Mouse (Mus musculus) heart, postnatal 0 days (tissue): ENCODE results near the gene Frmd6. TPM values are rescaled to one million over a fixed set of nuclear protein-coding genes. Genes with fewer than 3 reads are reported as not detected.

ENCODE experiments used
- ATAC-seq: fragments of 200-750 bp; cut with Nextera tagmentation; 2 replicates; pipeline ENCODE4 v1.8.0; 2017; ENCODE audit warnings: low read depth, moderate number of reproducible peaks, moderate library complexity; ENCODE audit not compliant: insufficient read depth
- DNase-seq: peaks from one replicate; pipeline ENCODE4 v3.0.0-alpha.2; 2016; ENCODE audit warnings: low spot score
- H3K27ac ChIP-seq: fragments of 300-500 bp; sonication (generic); 2 replicates; pipeline ENCODE4 v1.5.1; 2014; ENCODE audit warnings: low read depth, mild to moderate bottlenecking
- H3K27me3 ChIP-seq: fragments of 300-500 bp; sonication (generic); 2 replicates; pipeline ENCODE4 v1.6.1; 2014; ENCODE audit warnings: low read length, mixed read lengths; ENCODE audit not compliant: control insufficient read depth, insufficient read depth
- H3K36me3 ChIP-seq: fragments of 300-500 bp; sonication (generic); replicated peaks from 2 replicates; pipeline ENCODE4 v1.6.1; 2014; ENCODE audit warnings: low read length, mixed read lengths; ENCODE audit not compliant: control insufficient read depth, insufficient read depth
- H3K4me1 ChIP-seq: fragments of 300-500 bp; sonication (generic); 2 replicates; pipeline ENCODE4 v1.6.1; 2014; ENCODE audit warnings: antibody characterized with exemption; ENCODE audit not compliant: control insufficient read depth, insufficient read depth
- H3K4me2 ChIP-seq: fragments of 300-500 bp; sonication (generic); 2 replicates; pipeline ENCODE4 v1.6.1; 2014; ENCODE audit warnings: low read depth, mild to moderate bottlenecking, low read length, moderate library complexity
- H3K4me3 ChIP-seq: fragments of 300-500 bp; sonication (generic); 2 replicates; pipeline ENCODE4 v1.5.1; 2014; ENCODE audit warnings: low read depth, low read length
- H3K9ac ChIP-seq: fragments of 300-500 bp; sonication (generic); replicated peaks from 2 replicates; pipeline ENCODE4 v1.6.1; 2014; ENCODE audit warnings: low read depth, low read length, mixed read lengths
- H3K9me3 ChIP-seq: fragments of 300-500 bp; sonication (generic); replicated peaks from 2 replicates; pipeline ENCODE4 v1.6.1; 2016; ENCODE audit warnings: low read length; ENCODE audit not compliant: control insufficient read depth
- CTCF ChIP-seq: IDR thresholded peaks from 2 replicates; pipeline ENCODE4 v1.5.1; 2016; ENCODE audit warnings: antibody characterized with exemption, control low read depth, low read depth
- EP300 ChIP-seq: IDR thresholded peaks from 2 replicates; pipeline ENCODE4 v1.6.1; 2016; ENCODE audit warnings: antibody characterized with exemption, low read depth
- WGBS: fragments of 180-500 bp; shearing (Covaris S2); extraction: QIAGEN DNeasy Blood & Tissue Kit; methylation state at CpG from one replicate; pipeline ENCODE4 v1.1.7; 2014; 5-methylcytosine and 5-hydroxymethylcytosine counted together
- polyA plus RNA-seq: library from polyadenylated mRNA; unstranded; fragments of >200 nt; fragmentation: Nextera tagmentation; extraction: Ambion mirVana; gene quantifications from 2 replicates; pipeline ENCODE4 v1.2.1, GENCODE M21; 2015
- total RNA-seq: library from RNA; depleted of rRNA; stranded (reverse); fragments of >200 nt; gene quantifications from 2 replicates; pipeline ENCODE4 v1.2.3, GENCODE M21; 2014; ENCODE audit warnings: low replicate concordance; rRNA removed

The Frmd6 gene
- total and polyA plus RNA-seq, 2 experiments from 2014 or later: 17.4 to 29.2 TPM

- Histone ChIP-seq H3K27me3 (no peaks in the 10 kb centered on the region), H3K9me3 (no peaks in the 10 kb centered on the region), H3K9ac (peak overlapping the region; percentile 92), H3K36me3 (peaks cover 9% of the 10 kb centered on the region), H3K27ac (peak overlapping the region; percentile 95), H3K4me3 (peak overlapping the region; percentile 98), H3K4me1 (peaks cover 4% of the 10 kb centered on the region), H3K4me2 (peak overlapping the region; percentile 83)
- TF ChIP-seq CTCF (no peak), EP300 (no peak)
- ATAC-seq (peak; percentile 52; the same call in 1 of the 2 replicates), DNase-seq (peak; percentile 8)
- WGBS: 29% methylated on average over 9 of the region's 12 CpGs
These were observed 111.8 kb downstream of the Frmd6 start for GRCm38 (mm10) chr12:70937150-70937549.

GRCm38 (mm10) chr12:70937571-70938384 lies 112.5 kb downstream of the Frmd6 start, which contains the start of gene Actr10:
TSS of gene Actr10 (plus strand) at chr12:70937857.
- H3K27ac ChIP-seq: peak within 1 kb of the TSS; percentile 95
- under 1% methylated on average over 59 of the region's 59 CpGs for WGBS
- peak within 1 kb of the TSS; percentile 92 for H3K9ac ChIP-seq
- H3K4me3 ChIP-seq: peak within 1 kb of the TSS; percentile 98
- H3K4me1 ChIP-seq: peaks cover 4% of the 10 kb centered on the region
- H3K36me3 ChIP-seq: peaks cover 16% of the 10 kb centered on the region
- ATAC-seq (peak; percentile 96), DNase-seq (peak; percentile 86)
- TF ChIP-seq EP300: peak; percentile 78
- no peak for TF ChIP-seq CTCF
- H3K27me3 ChIP-seq: no peaks in the 10 kb centered on the region
- H3K9me3 ChIP-seq: no peaks in the 10 kb centered on the region
- H3K4me2 ChIP-seq: peak within 1 kb of the TSS; percentile 83

- H3K9me3 ChIP-seq: no peaks in the 10 kb centered on the region
- DNase-seq (no peak), ATAC-seq (no peak)
- no peak overlapping the region for H3K27ac ChIP-seq
- H3K4me2 ChIP-seq: no peak overlapping the region
- H3K9ac ChIP-seq: no peak overlapping the region
- H3K4me3 ChIP-seq: no peak overlapping the region
- peaks cover 4% of the 10 kb centered on the region for H3K4me1 ChIP-seq
- H3K27me3 ChIP-seq: no peaks in the 10 kb centered on the region
- TF ChIP-seq CTCF (no peak), EP300 (no peak)
- peaks cover 34% of the 10 kb centered on the region for H3K36me3 ChIP-seq
- 92% methylated on average over 7 of the region's 7 CpGs for WGBS
These were observed 115.5 kb downstream of the Frmd6 start for GRCm38 (mm10) chr12:70940806-70941205.

GRCm38 (mm10) chr12:70944181-70944580 lies 118.9 kb downstream of the Frmd6 start:
- DNase-seq (no peak), ATAC-seq (no peak; the same call in 1 of the 2 replicates)
- Histone ChIP-seq H3K4me2 (no peak overlapping the region), H3K4me1 (no peaks in the 10 kb centered on the region), H3K27ac (no peak overlapping the region), H3K4me3 (no peak overlapping the region), H3K36me3 (peaks cover 59% of the 10 kb centered on the region), H3K9ac (no peak overlapping the region), H3K27me3 (no peaks in the 10 kb centered on the region), H3K9me3 (no peaks in the 10 kb centered on the region)
- WGBS: 50% methylated on average over 5 of the region's 5 CpGs
- no peak for TF ChIP-seq CTCF
- no peak for TF ChIP-seq EP300

GRCm38 (mm10) chr12:70946585-70947256 lies 121.4 kb downstream of the Frmd6 start:
- 94% methylated on average over 10 of the region's 10 CpGs for WGBS
- peaks cover 68% of the 10 kb centered on the region for H3K36me3 ChIP-seq
- H3K9ac ChIP-seq: no peak overlapping the region
- H3K4me1 ChIP-seq: no peaks in the 10 kb centered on the region
- H3K4me2 ChIP-seq: no peak overlapping the region
- DNase-seq: no peak
- ATAC-seq: no peak
- H3K27ac ChIP-seq: no peak overlapping the region
- no peak overlapping the region for H3K4me3 ChIP-seq
- H3K27me3 ChIP-seq: no peaks in the 10 kb centered on the region
- H3K9me3 ChIP-seq: no peaks in the 10 kb centered on the region
- TF ChIP-seq EP300 (no peak), CTCF (no peak)

Other genes with a start within 250 kb of the Frmd6 start
- 81.4 and 119 TPM in 2 replicates for gene Actr10, start 112.3 kb downstream of the Frmd6 start, total RNA-seq
- gene Actr10, start 112.3 kb downstream of the Frmd6 start, polyA plus RNA-seq: 232 and 239 TPM in 2 replicates
- gene Psma3, start 149.1 kb downstream of the Frmd6 start, total RNA-seq: 94.8 and 128 TPM in 2 replicates
- gene Psma3, start 149.1 kb downstream of the Frmd6 start, polyA plus RNA-seq: 487 and 507 TPM in 2 replicates
- 3.2 and 6.9 TPM in 2 replicates for gene Arid4a, start 190.5 kb downstream of the Frmd6 start, total RNA-seq
- 18.1 and 21.4 TPM in 2 replicates for gene Arid4a, start 190.5 kb downstream of the Frmd6 start, polyA plus RNA-seq